Mouse (Mus musculus): ENCODE measurements around the gene Tpp2.

- TF ChIP-seq POLR2A (IDR thresholded peaks at IDR 0.05; ENCODE audit: low read depth, low read length) (no peak), CTCF (IDR thresholded peaks at IDR 0.05; ENCODE audit: borderline replicate concordance, insufficient read depth, low read length) (no peak)
Measured at GRCm38 (mm10) chr1:43953679-43954078, 20.2 kb downstream of the Tpp2 start.

All from embryonic fibroblast, embryonic 13.5 days (primary cell).